Mouse (Mus musculus) MEL (cell line): Measurements from ENCODE around the gene Tdrkh. TPM values are rescaled to one million over a fixed set of nuclear protein-coding genes. Genes with fewer than 3 reads are reported as not detected.

Experiments used
- DNase-seq: peaks from one replicate; pipeline ENCODE4 v3.0.0; 2011; ENCODE audit warnings: low read depth, low spot score
- H3K27ac ChIP-seq: 2 replicates; pipeline ENCODE4 v1.5.1; 2012; ENCODE audit warnings: low read depth, mild to moderate bottlenecking, control low read depth, low read length, moderate library complexity; ENCODE audit not compliant: control insufficient read depth
- H3K27me3 ChIP-seq, 2 experiments: fragments of 150-350 bp in 1 of 2; sonication (generic) in 1 of 2; 2 replicates each; pipeline ENCODE4 v1.6.1; 2012; ENCODE audit warnings: low read length in 2 of 2, mild to moderate bottlenecking in 2 of 2, improper control_type of control experiment in 1 of 2, moderate library complexity in 1 of 2; ENCODE audit not compliant: insufficient read depth in 2 of 2, control insufficient read depth in 1 of 2
- H3K36me3 ChIP-seq, 2 experiments: 2 replicates each; pipeline ENCODE4 v1.6.1; 2012 to 2014; ENCODE audit warnings: low read length in 2 of 2, improper control_type of control experiment in 1 of 2, inconsistent platforms in 1 of 2, mild to moderate bottlenecking in 1 of 2; ENCODE audit not compliant: insufficient read depth in 2 of 2, control insufficient read depth in 1 of 2
- H3K4me1 ChIP-seq, 2 experiments: fragments of 150-350 bp in 1 of 2; sonication (generic) in 1 of 2; 2 replicates each; pipeline ENCODE4 v1.6.1; 2012; ENCODE audit warnings: low read length in 2 of 2, improper control_type of control experiment in 1 of 2, mild to moderate bottlenecking in 1 of 2; ENCODE audit not compliant: insufficient read depth in 2 of 2, control insufficient read depth in 1 of 2
- H3K4me3 ChIP-seq, 2 experiments: fragments of 150-350 bp in 1 of 2; sonication (generic) in 1 of 2; 2 replicates each; pipeline ENCODE4 v1.5.1; 2012; ENCODE audit warnings: low read depth in 2 of 2, low read length in 2 of 2, mild to moderate bottlenecking in 2 of 2, moderate library complexity in 2 of 2, control low read depth in 1 of 2, improper control_type of control experiment in 1 of 2; ENCODE audit not compliant: control insufficient read depth in 1 of 2, insufficient read depth in 1 of 2
- H3K79me2 ChIP-seq: 2 replicates; pipeline ENCODE4 v1.6.1; 2012; ENCODE audit warnings: mild to moderate bottlenecking, low read length, moderate library complexity; ENCODE audit not compliant: control insufficient read depth, poor library complexity, insufficient read depth
- H3K9ac ChIP-seq: 2 replicates; pipeline ENCODE4 v1.6.1; 2012; ENCODE audit warnings: low read depth, mild to moderate bottlenecking, control low read depth, low read length, moderate library complexity; ENCODE audit not compliant: control insufficient read depth, poor library complexity, severe bottlenecking
- H3K9me3 ChIP-seq: fragments of 150-350 bp; sonication (generic); replicated peaks from 2 replicates; pipeline ENCODE4 v1.6.1; 2012; ENCODE audit warnings: mild to moderate bottlenecking, low read length, improper control_type of control experiment, moderate library complexity; ENCODE audit not compliant: insufficient read depth
- BHLHE40 ChIP-seq: IDR thresholded peaks from 2 replicates; pipeline ENCODE4 v1.6.1; 2012; ENCODE audit warnings: low read depth, mild to moderate bottlenecking, inconsistent platforms, low read length, improper control_type of control experiment, borderline replicate concordance
- CHD1 ChIP-seq: IDR thresholded peaks from 2 replicates; pipeline ENCODE4 v1.6.1; 2012; ENCODE audit warnings: low read depth, mild to moderate bottlenecking, inconsistent platforms, low read length, improper control_type of control experiment
- CTCF ChIP-seq, 3 experiments: IDR thresholded peaks in 2 of 3; conservative IDR thresholded peaks in 1 of 3; 2 replicates each; pipeline ENCODE4 v1.5.1; 2011 to 2012; ENCODE audit warnings: low read length in 3 of 3, low read depth in 2 of 3, mild to moderate bottlenecking in 2 of 3, improper control_type of control experiment in 1 of 3, inconsistent platforms in 1 of 3, mixed read lengths in 1 of 3, moderate library complexity in 1 of 3; ENCODE audit not compliant: control insufficient read depth in 1 of 3, insufficient read depth in 1 of 3, poor library complexity in 1 of 3, severe bottlenecking in 1 of 3
- E2F4 ChIP-seq: IDR thresholded peaks from 2 replicates; pipeline ENCODE4 v1.6.1; 2011; ENCODE audit warnings: low read depth, low read length, improper control_type of control experiment, borderline replicate concordance
- ELF1 ChIP-seq: IDR thresholded peaks from 2 replicates; pipeline ENCODE4 v1.6.1; 2014; ENCODE audit warnings: low read depth, mild to moderate bottlenecking, inconsistent platforms, low read length, improper control_type of control experiment, moderate library complexity
- ETS1 ChIP-seq: IDR thresholded peaks from 2 replicates; pipeline ENCODE4 v1.6.1; 2012; ENCODE audit warnings: low read depth, mild to moderate bottlenecking, inconsistent platforms, low read length, improper control_type of control experiment, moderate library complexity
- GABPA ChIP-seq: IDR thresholded peaks from 2 replicates; pipeline ENCODE4 v1.6.1; 2012; ENCODE audit warnings: low read depth, mild to moderate bottlenecking, inconsistent platforms, low read length, improper control_type of control experiment, moderate library complexity
- GATA1 ChIP-seq: IDR thresholded peaks from 2 replicates; pipeline ENCODE4 v1.6.1; 2011; ENCODE audit warnings: low read depth, low read length, improper control_type of control experiment
- JUND ChIP-seq: IDR thresholded peaks from 2 replicates; pipeline ENCODE4 v1.6.1; 2011; ENCODE audit warnings: low read depth, mild to moderate bottlenecking, improper control_type of control experiment, low read length
- KAT2A ChIP-seq: conservative IDR thresholded peaks from 2 replicates; pipeline ENCODE4 v1.6.1; 2012; ENCODE audit warnings: low read depth, low read length, improper control_type of control experiment, inconsistent platforms
- MAZ ChIP-seq: IDR thresholded peaks from 2 replicates; pipeline ENCODE4 v1.6.1; 2012; ENCODE audit warnings: low read depth, mild to moderate bottlenecking, inconsistent platforms, low read length, improper control_type of control experiment
- MEF2A ChIP-seq: IDR thresholded peaks from 2 replicates; pipeline ENCODE4 v1.6.1; 2014; ENCODE audit warnings: low read depth, mild to moderate bottlenecking, inconsistent platforms, low read length, improper control_type of control experiment; ENCODE audit not compliant: poor library complexity, insufficient replicate concordance, severe bottlenecking; ENCODE audit errors: extremely low read depth
- MYC ChIP-seq: IDR thresholded peaks from 2 replicates; pipeline ENCODE4 v1.6.1; 2011; ENCODE audit warnings: low read depth, mild to moderate bottlenecking, low read length, improper control_type of control experiment, moderate library complexity
- NELFE ChIP-seq: IDR thresholded peaks from 2 replicates; pipeline ENCODE4 v1.6.1; 2011; ENCODE audit warnings: low read depth, low read length, improper control_type of control experiment
- POLR2A ChIP-seq, 2 experiments: IDR thresholded peaks; 2 replicates each; pipeline ENCODE4 v1.6.1; 2011 to 2012; ENCODE audit warnings: low read length in 2 of 2, mild to moderate bottlenecking in 2 of 2, control low read depth in 1 of 2, improper control_type of control experiment in 1 of 2, low read depth in 1 of 2, moderate library complexity in 1 of 2; ENCODE audit not compliant: control insufficient read depth in 1 of 2, insufficient read depth in 1 of 2, poor library complexity in 1 of 2
- POLR2AphosphoS5 ChIP-seq: IDR thresholded peaks from 2 replicates; pipeline ENCODE4 v1.6.1; 2012; ENCODE audit warnings: low read depth, borderline replicate concordance, mild to moderate bottlenecking, inconsistent platforms, low read length, moderate library complexity, mixed read lengths
- RCOR1 ChIP-seq: IDR thresholded peaks from 2 replicates; pipeline ENCODE4 v1.6.1; 2012; ENCODE audit warnings: low read depth, mild to moderate bottlenecking, inconsistent platforms, low read length, improper control_type of control experiment
- SIN3A ChIP-seq: IDR thresholded peaks from 2 replicates; pipeline ENCODE4 v1.6.1; 2012; ENCODE audit warnings: low read length, improper control_type of control experiment, inconsistent platforms
- SMC3 ChIP-seq: IDR thresholded peaks from 2 replicates; pipeline ENCODE4 v1.6.1; 2011; ENCODE audit warnings: low read depth, low read length, improper control_type of control experiment
- TBP ChIP-seq: IDR thresholded peaks from 2 replicates; pipeline ENCODE4 v1.8.0; 2011; ENCODE audit warnings: low read depth, low read length, improper control_type of control experiment
- UBTF ChIP-seq: IDR thresholded peaks from 2 replicates; pipeline ENCODE4 v1.6.1; 2012; ENCODE audit warnings: low read depth, mild to moderate bottlenecking, inconsistent platforms, low read length, improper control_type of control experiment, moderate library complexity, borderline replicate concordance; ENCODE audit not compliant: insufficient read depth
- ZKSCAN1 ChIP-seq: IDR thresholded peaks from 2 replicates; pipeline ENCODE4 v1.6.1; 2012; ENCODE audit warnings: low read depth, mild to moderate bottlenecking, inconsistent platforms, low read length, improper control_type of control experiment, moderate library complexity
- ZMIZ1 ChIP-seq: IDR thresholded peaks from 2 replicates; pipeline ENCODE4 v1.6.1; 2012; ENCODE audit warnings: low read depth, mild to moderate bottlenecking, inconsistent platforms, low read length, improper control_type of control experiment, moderate library complexity
- ZNF384 ChIP-seq: IDR thresholded peaks from 2 replicates; pipeline ENCODE4 v1.6.1; 2012; ENCODE audit warnings: low read depth, mild to moderate bottlenecking, inconsistent platforms, low read length, improper control_type of control experiment
- polyA plus RNA-seq, 2 experiments: library from polyadenylated mRNA; stranded (reverse) in 1 of 2; unstranded in 1 of 2; fragments of >175 nt in 1 of 2; fragments of >200 nt in 1 of 2; gene quantifications; 2 replicates each; pipeline versions ENCODE4 v1.2.1 to v1.2.4; 2012; ENCODE audit warnings: low replicate concordance in 2 of 2, low read depth in 1 of 2; ENCODE audit not compliant: insufficient read length in 2 of 2, insufficient read depth in 1 of 2, missing spikeins in 1 of 2
- total RNA-seq: library from RNA; depleted of rRNA; stranded (reverse); fragments of 300-350 nt; gene quantifications from 2 replicates; pipeline ENCODE4 v1.2.3, GENCODE M21; 2012

The Tdrkh gene
- total and polyA plus RNA-seq, 3 experiments = not detected

DNA sequence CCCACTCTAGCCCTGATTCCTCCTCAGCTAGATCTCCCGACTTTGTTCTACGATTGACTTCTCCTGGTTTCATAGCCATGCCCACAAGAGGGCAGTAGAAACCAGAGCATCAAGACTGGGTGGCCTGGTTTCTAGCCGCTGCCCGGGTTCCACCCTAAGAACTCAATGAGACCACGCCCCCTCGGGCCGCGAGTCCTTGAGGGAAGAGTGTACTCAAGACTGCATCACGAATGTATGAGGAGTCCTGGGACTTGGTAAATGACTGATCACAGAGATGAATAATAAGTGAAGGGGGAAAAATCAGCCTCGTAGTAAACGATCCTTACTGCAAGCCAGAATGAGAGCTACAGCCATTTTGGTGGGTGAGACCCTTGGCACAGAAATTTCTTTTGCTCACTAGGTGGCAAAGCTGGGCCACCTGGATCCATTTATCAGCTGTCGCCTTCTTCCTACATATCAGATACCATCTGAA, 43.5 kb downstream of the Tdrkh start (continued):
- TF ChIP-seq NELFE (no peak), CTCF (IDR thresholded peaks at IDR 0.05 in 2 of 3, conservative IDR thresholded peaks at IDR 0.05 in 1 of 3; ENCODE audit: control insufficient read depth in 1 of 3, insufficient read depth in 1 of 3, low read depth in 2 of 3, low read length in 3 of 3, poor library complexity in 1 of 3, severe bottlenecking in 1 of 3) (peak; percentile 80 to 99 (median 95)), TBP (no peak), SMC3 (peak; percentile 99), POLR2AphosphoS5 (no peak), ELF1 (peak; percentile 20; the same call in 1 of the 2 replicates), UBTF (no peak), MYC (peak; percentile 62; the same call in 1 of the 2 replicates), POLR2A (IDR thresholded peaks at IDR 0.05; ENCODE audit: control insufficient read depth in 1 of 2, insufficient read depth in 1 of 2, low read depth in 1 of 2, low read length in 2 of 2, poor library complexity in 1 of 2) (no peak), ZMIZ1 (peak; percentile 58; the same call in 1 of the 2 replicates), E2F4 (no peak), RCOR1 (no peak), ZNF384 (peak; percentile 42; the same call in 1 of the 2 replicates), MAZ (peak; percentile 86; the same call in 1 of the 2 replicates), GABPA (no peak), JUND (no peak; the same call in 1 of the 2 replicates), MEF2A (no peak), ETS1 (no peak), ZKSCAN1 (no peak), GATA1 (no peak)

DNA sequence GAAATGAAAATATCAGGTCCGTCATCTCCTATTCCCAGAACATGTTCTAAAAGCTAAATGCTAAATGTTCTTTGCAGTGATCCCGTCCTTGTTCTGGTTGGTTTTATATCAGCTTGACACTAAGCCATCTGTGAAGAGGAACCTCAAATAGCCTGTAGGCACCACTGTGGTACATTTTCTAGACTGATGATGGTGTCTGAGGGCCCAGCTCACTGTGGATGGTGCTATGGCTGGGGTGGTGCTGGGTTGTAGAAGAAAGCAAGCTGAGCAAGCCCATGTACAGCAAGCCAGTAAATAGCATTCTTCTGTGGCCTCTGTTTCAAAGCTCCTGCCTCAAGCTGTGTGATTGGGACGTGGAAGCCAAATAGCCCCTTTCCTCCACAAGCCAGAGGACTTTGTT, 44.0 kb downstream of the Tdrkh start:
- TF ChIP-seq CHD1 (no peak), KAT2A (no peak), UBTF (no peak), BHLHE40 (no peak), RCOR1 (no peak), SIN3A (no peak)
- DNase-seq = no peak
- no peaks in the 10 kb centered on the region for H3K79me2 ChIP-seq
- no peak overlapping the region for H3K9ac ChIP-seq
- 0 out of 4 replicates have a peak, but pooled peaks cover 0 to 2% of the 10 kb centered on the region in 2 experiments for H3K4me1 ChIP-seq
- H3K4me3 ChIP-seq = peak overlapping the region in 1 of 2 experiments; percentile 36; a peak in 2 of 4 replicates
- no peaks in the 10 kb centered on the region for H3K27me3 ChIP-seq
- H3K9me3 ChIP-seq = no peaks in the 10 kb centered on the region
- H3K36me3 ChIP-seq = peaks cover 0 to 3% of the 10 kb centered on the region in 2 experiments; a peak in 1 of 4 replicates
- no peak overlapping the region for H3K27ac ChIP-seq
